Mouse (Mus musculus): ENCODE results near the gene Skiv2l. TPM values are rescaled to one million over a fixed set of nuclear protein-coding genes. Genes with fewer than 3 reads are reported as not detected.
"Not testable (repeated sequence)": the region's sequence is repeated elsewhere in the genome, so short reads cannot be mapped to it uniquely, and the experiment has no call there.

Gene Skiv2l
- polyA plus RNA-seq, 1 experiment: 8.9 TPM

- Histone ChIP-seq H3K36me3 (ENCODE audit: control insufficient read depth) (peaks cover 75% of the 10 kb centered on the region), H3K4me1 (ENCODE audit: control insufficient read depth) (peaks cover 56% of the 10 kb centered on the region), H3K27me3 (ENCODE audit: control insufficient read depth) (no peaks in the 10 kb centered on the region), H3K4me3 (replicated peaks) (peak within 1 kb of the TSS; percentile 73), H3K9me3 (ENCODE audit: control insufficient read depth, low read length) (no peaks in the 10 kb centered on the region)
- TF ChIP-seq GATA1 (IDR thresholded peaks at IDR 0.05; ENCODE audit: low read length) (no peak), TAL1 (IDR thresholded peaks at IDR 0.05; ENCODE audit: low read length) (no peak)
Measured at GRCm38 (mm10) chr17:34836856-34837221, 13.2 kb downstream of the Skiv2l start, which contains the start of the genes Stk19 and Dxo. Stk19 (minus strand) TSS chr17:34836945. Dxo (plus strand) TSS chr17:34837019.

- Histone ChIP-seq H3K27me3 (ENCODE audit: control insufficient read depth) (no peaks in the 10 kb centered on the region), H3K9me3 (ENCODE audit: control insufficient read depth, low read length) (no peaks in the 10 kb centered on the region), H3K4me1 (ENCODE audit: control insufficient read depth) (peaks cover 51% of the 10 kb centered on the region), H3K4me3 (replicated peaks) (peak overlapping the region; percentile 73), H3K36me3 (ENCODE audit: control insufficient read depth) (peaks cover 72% of the 10 kb centered on the region)
- TF ChIP-seq GATA1 (IDR thresholded peaks at IDR 0.05; ENCODE audit: low read length) (no peak), TAL1 (IDR thresholded peaks at IDR 0.05; ENCODE audit: low read length) (no peak)
Measured at GRCm38 (mm10) chr17:34836155-34836855, 13.7 kb downstream of the Skiv2l start.

- H3K4me1 ChIP-seq (ENCODE audit: control insufficient read depth); H3K27me3 ChIP-seq (ENCODE audit: control insufficient read depth); H3K9me3 ChIP-seq (ENCODE audit: control insufficient read depth, low read length); H3K4me3 ChIP-seq (replicated peaks): not testable (repeated sequence)
- H3K36me3 ChIP-seq (ENCODE audit: control insufficient read depth): peaks cover 81% of the 10 kb centered on the region
Measured at GRCm38 (mm10) chr17:34830776-34831175, 19.2 kb downstream of the Skiv2l start.

- no peak overlapping the region for H3K4me3 ChIP-seq (replicated peaks)
- no peaks in the 10 kb centered on the region for H3K9me3 ChIP-seq (ENCODE audit: control insufficient read depth, low read length)
- H3K27me3 ChIP-seq (ENCODE audit: control insufficient read depth): no peaks in the 10 kb centered on the region
- TF ChIP-seq GATA1 (IDR thresholded peaks at IDR 0.05; ENCODE audit: low read length) (no peak), TAL1 (IDR thresholded peaks at IDR 0.05; ENCODE audit: low read length) (no peak)
- H3K4me1 ChIP-seq (ENCODE audit: control insufficient read depth): no peaks in the 10 kb centered on the region
- no peaks in the 10 kb centered on the region for H3K36me3 ChIP-seq (ENCODE audit: control insufficient read depth)
Measured at GRCm38 (mm10) chr17:34814818-34815370, 35.1 kb downstream of the Skiv2l start.

GRCm38 (mm10) chr17:34813747-34814146, 36.3 kb downstream of the Skiv2l start:
- not testable (repeated sequence) for H3K4me1 ChIP-seq (ENCODE audit: control insufficient read depth); H3K27me3 ChIP-seq (ENCODE audit: control insufficient read depth); H3K9me3 ChIP-seq (ENCODE audit: control insufficient read depth, low read length); H3K36me3 ChIP-seq (ENCODE audit: control insufficient read depth); H3K4me3 ChIP-seq (replicated peaks)

GRCm38 (mm10) chr17:34811275-34811674, 38.7 kb downstream of the Skiv2l start:
- no peaks in the 10 kb centered on the region for H3K9me3 ChIP-seq (ENCODE audit: control insufficient read depth, low read length)
- TF ChIP-seq TAL1 (IDR thresholded peaks at IDR 0.05; ENCODE audit: low read length): no peak
- TF ChIP-seq GATA1 (IDR thresholded peaks at IDR 0.05; ENCODE audit: low read length): no peak
- no peak overlapping the region for H3K4me3 ChIP-seq (replicated peaks)
- no peaks in the 10 kb centered on the region for H3K4me1 ChIP-seq (ENCODE audit: control insufficient read depth)
- H3K36me3 ChIP-seq (ENCODE audit: control insufficient read depth): no peaks in the 10 kb centered on the region
- no peaks in the 10 kb centered on the region for H3K27me3 ChIP-seq (ENCODE audit: control insufficient read depth)

- not testable (repeated sequence) for H3K4me3 ChIP-seq (replicated peaks); H3K4me1 ChIP-seq (ENCODE audit: control insufficient read depth); H3K27me3 ChIP-seq (ENCODE audit: control insufficient read depth); H3K9me3 ChIP-seq (ENCODE audit: control insufficient read depth, low read length); H3K36me3 ChIP-seq (ENCODE audit: control insufficient read depth)
Measured at GRCm38 (mm10) chr17:34810811-34811210, 39.2 kb downstream of the Skiv2l start.

- not testable (repeated sequence) for H3K9me3 ChIP-seq (ENCODE audit: control insufficient read depth, low read length); H3K27me3 ChIP-seq (ENCODE audit: control insufficient read depth); H3K4me3 ChIP-seq (replicated peaks); H3K36me3 ChIP-seq (ENCODE audit: control insufficient read depth); H3K4me1 ChIP-seq (ENCODE audit: control insufficient read depth)
Measured at GRCm38 (mm10) chr17:34810411-34810810, 39.6 kb downstream of the Skiv2l start.

GRCm38 (mm10) chr17:34808599-34809205, 41.3 kb downstream of the Skiv2l start:
- Histone ChIP-seq H3K27me3 (ENCODE audit: control insufficient read depth) (no peaks in the 10 kb centered on the region), H3K36me3 (ENCODE audit: control insufficient read depth) (no peaks in the 10 kb centered on the region), H3K9me3 (ENCODE audit: control insufficient read depth, low read length) (peaks cover 11% of the 10 kb centered on the region), H3K4me1 (ENCODE audit: control insufficient read depth) (no peaks in the 10 kb centered on the region), H3K4me3 (replicated peaks) (no peak overlapping the region)
- TF ChIP-seq TAL1 (IDR thresholded peaks at IDR 0.05; ENCODE audit: low read length) (no peak), GATA1 (IDR thresholded peaks at IDR 0.05; ENCODE audit: low read length) (no peak)

GRCm38 (mm10) chr17:34807176-34807575, 42.8 kb downstream of the Skiv2l start:
- TF ChIP-seq GATA1 (IDR thresholded peaks at IDR 0.05; ENCODE audit: low read length) (no peak), TAL1 (IDR thresholded peaks at IDR 0.05; ENCODE audit: low read length) (no peak)
- Histone ChIP-seq H3K27me3 (ENCODE audit: control insufficient read depth) (no peaks in the 10 kb centered on the region), H3K36me3 (ENCODE audit: control insufficient read depth) (no peaks in the 10 kb centered on the region), H3K9me3 (ENCODE audit: control insufficient read depth, low read length) (peaks cover 12% of the 10 kb centered on the region), H3K4me1 (ENCODE audit: control insufficient read depth) (no peaks in the 10 kb centered on the region), H3K4me3 (replicated peaks) (no peak overlapping the region)
